Mouse (Mus musculus) liver, embryonic 14.5 days (tissue): Measurements from ENCODE around the gene Smarcd2. TPM values are rescaled to one million over a fixed set of nuclear protein-coding genes. Genes with fewer than 3 reads are reported as not detected.

Source experiments
- ATAC-seq: fragments of 200-750 bp; cut with Nextera tagmentation; 2 replicates; pipeline ENCODE4 v1.8.0; 2017; ENCODE audit warnings: moderate number of reproducible peaks, mild to moderate bottlenecking, moderate library complexity; ENCODE audit not compliant: insufficient read depth
- DNase-seq, 3 experiments: peaks; one replicate each; pipeline ENCODE4 v3.0.0-alpha.2; 2012 to 2013; ENCODE audit warnings: low read depth in 3 of 3, low spot score in 3 of 3
- H3K27ac ChIP-seq: fragments of 300-500 bp; sonication (generic); 2 replicates; pipeline ENCODE4 v1.5.1; 2014; ENCODE audit warnings: moderate library complexity, mild to moderate bottlenecking, control low read depth, inconsistent platforms
- H3K27me3 ChIP-seq: fragments of 300-500 bp; sonication (generic); 2 replicates; pipeline ENCODE4 v1.6.1; 2014; ENCODE audit warnings: mild to moderate bottlenecking, low read length, moderate library complexity; ENCODE audit not compliant: control insufficient read depth, insufficient read depth
- H3K36me3 ChIP-seq: fragments of 300-500 bp; sonication (generic); replicated peaks from 2 replicates; pipeline ENCODE4 v1.6.1; 2014; ENCODE audit warnings: low read depth; ENCODE audit not compliant: control insufficient read depth, insufficient read depth
- H3K4me1 ChIP-seq, 2 experiments: fragments of 200-500 bp in 1 of 2; fragments of 300-500 bp in 1 of 2; sonication (generic) in 1 of 2; replicated peaks; 2 replicates each; pipeline ENCODE4 v1.6.1; 2012 to 2014; ENCODE audit warnings: antibody characterized with exemption in 1 of 2, inconsistent platforms in 1 of 2, low read length in 1 of 2; ENCODE audit not compliant: control insufficient read depth in 2 of 2, insufficient read depth in 2 of 2
- H3K4me2 ChIP-seq: fragments of 300-500 bp; sonication (generic); 2 replicates; pipeline ENCODE4 v1.6.1; 2014; ENCODE audit warnings: low read depth, mild to moderate bottlenecking, control low read depth, moderate library complexity
- H3K4me3 ChIP-seq, 2 experiments: fragments of 200-500 bp in 1 of 2; fragments of 300-500 bp in 1 of 2; sonication (generic) in 1 of 2; 2 replicates each; pipeline ENCODE4 v1.5.1; 2012 to 2014; ENCODE audit warnings: low read depth in 2 of 2, low read length in 2 of 2, mild to moderate bottlenecking in 2 of 2, control low read depth in 1 of 2, inconsistent platforms in 1 of 2, moderate library complexity in 1 of 2; ENCODE audit not compliant: insufficient read depth in 1 of 2
- H3K9ac ChIP-seq: fragments of 300-500 bp; sonication (generic); replicated peaks from 2 replicates; pipeline ENCODE4 v1.6.1; 2014; ENCODE audit warnings: mild to moderate bottlenecking, control low read depth, moderate library complexity
- H3K9me3 ChIP-seq: fragments of 300-500 bp; sonication (generic); 2 replicates; pipeline ENCODE4 v1.6.1; 2016; ENCODE audit warnings: low read length, mixed read lengths; ENCODE audit not compliant: control insufficient read depth
- CTCF ChIP-seq: IDR thresholded peaks from 2 replicates; pipeline ENCODE4 v1.5.1; 2016; ENCODE audit warnings: antibody characterized with exemption, low read depth, control low read depth
- EP300 ChIP-seq: IDR thresholded peaks from 2 replicates; pipeline ENCODE4 v1.6.1; 2016; ENCODE audit warnings: antibody characterized with exemption, low read depth
- WGBS: fragments of 180-500 bp; shearing (Covaris S2); extraction: QIAGEN DNeasy Blood & Tissue Kit; methylation state at CpG from one replicate; pipeline ENCODE4 v1.1.7; 2014; ENCODE audit not compliant: insufficient replicate concordance; 5-methylcytosine and 5-hydroxymethylcytosine counted together
- polyA plus RNA-seq, 2 experiments: library from polyadenylated mRNA; depleted of rRNA in 1 of 2; stranded (reverse) in 1 of 2; unstranded in 1 of 2; fragments of >200 nt; fragmentation: Nextera tagmentation in 1 of 2; extraction: Ambion mirVana in 1 of 2; gene quantifications; 2 replicates each; pipeline versions ENCODE4 v1.2.1 to v1.2.3; 2012 to 2014

Gene Smarcd2
- polyA plus RNA-seq, 2 experiments = 23.9 to 38.8 TPM

DNA sequence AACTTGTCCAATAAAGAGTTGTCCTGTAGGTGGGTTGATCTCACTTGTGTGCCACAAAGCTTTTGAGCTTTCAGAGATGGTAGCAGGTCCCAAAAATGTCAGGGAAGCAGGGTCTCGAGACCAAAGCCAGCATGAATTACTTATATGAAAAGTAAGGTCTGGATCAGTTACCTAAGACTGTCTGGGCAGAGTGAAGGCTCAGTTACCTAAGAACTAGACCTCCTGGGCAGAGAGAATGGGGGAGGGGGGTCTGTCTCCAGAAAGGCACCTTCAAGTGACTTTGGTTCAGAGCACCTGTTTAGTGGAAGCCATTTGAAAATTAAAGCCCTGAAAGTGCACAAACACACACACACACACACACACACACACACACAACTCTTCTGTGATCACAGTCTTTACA lies 1.6 kb upstream of the Smarcd2 start:
- Histone ChIP-seq H3K4me1 (peaks cover 13 to 30% of the 10 kb centered on the region in 2 experiments), H3K27me3 (no peaks in the 10 kb centered on the region), H3K9ac (no peak overlapping the region), H3K36me3 (no peaks in the 10 kb centered on the region), H3K4me2 (no peak overlapping the region), H3K4me3 (no peak overlapping the region), H3K9me3 (no peaks in the 10 kb centered on the region), H3K27ac (no peak overlapping the region)
- WGBS = 65% methylated on average over 1 of the region's 1 CpGs
- DNase-seq (no peak), ATAC-seq (no peak)
- TF ChIP-seq EP300 (no peak), CTCF (no peak)

DNA sequence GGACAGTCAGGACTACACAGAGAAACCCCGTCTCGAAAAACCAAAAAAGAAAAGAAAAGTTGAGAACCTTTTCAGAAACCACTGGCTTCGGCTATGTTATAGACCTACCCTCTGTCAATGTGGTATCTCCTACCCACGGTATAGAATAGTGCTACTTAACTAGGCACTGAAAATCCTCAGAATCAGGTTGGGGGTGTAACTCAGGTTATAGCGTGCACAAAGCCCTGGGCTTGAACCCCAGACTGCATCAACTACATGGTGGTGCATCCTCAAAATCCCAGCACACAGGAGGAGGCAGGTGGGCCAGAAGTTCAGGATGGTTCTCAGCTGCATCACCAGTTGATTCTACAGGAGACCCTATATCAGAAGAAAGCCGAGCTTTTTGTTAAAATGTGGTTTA lies 1.0 kb upstream of the Smarcd2 start:
- no peak overlapping the region for H3K27ac ChIP-seq
- DNase-seq = no peak
- WGBS = 80% methylated on average over 6 of the region's 6 CpGs
- H3K36me3 ChIP-seq = no peaks in the 10 kb centered on the region
- ATAC-seq = no peak
- H3K9me3 ChIP-seq = no peaks in the 10 kb centered on the region
- H3K4me3 ChIP-seq = peak overlapping the region in 1 of 2 experiments; percentile 85; a peak in 1 of 4 replicates
- TF ChIP-seq EP300 = no peak
- TF ChIP-seq CTCF = no peak
- H3K9ac ChIP-seq = no peak overlapping the region
- H3K4me1 ChIP-seq = peaks cover 17 to 34% of the 10 kb centered on the region in 2 experiments
- peak overlapping the region; percentile 87 for H3K4me2 ChIP-seq
- H3K27me3 ChIP-seq = no peaks in the 10 kb centered on the region

DNA sequence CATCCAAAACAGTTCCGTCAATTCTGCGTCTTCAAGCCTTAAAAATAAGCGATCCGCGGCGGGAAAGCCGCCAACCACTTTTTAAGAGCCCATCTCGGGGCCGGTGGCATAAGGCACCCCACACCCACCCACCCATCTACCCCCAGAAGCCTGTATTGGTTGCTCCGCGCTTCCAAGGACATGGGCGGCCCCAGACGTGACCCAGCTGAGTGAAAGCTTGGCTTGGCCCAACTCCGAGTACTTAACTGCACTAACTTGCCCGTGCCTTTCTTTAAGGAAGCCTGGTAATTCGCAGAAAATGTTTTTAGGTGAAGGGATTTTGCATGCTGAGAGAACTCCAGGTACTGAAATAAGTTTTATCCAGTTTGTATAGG lies 526 bp upstream of the Smarcd2 start:
- H3K27ac ChIP-seq = peak overlapping the region; percentile 63
- H3K36me3 ChIP-seq = no peaks in the 10 kb centered on the region
- peaks cover 17 to 37% of the 10 kb centered on the region in 2 experiments for H3K4me1 ChIP-seq
- H3K27me3 ChIP-seq = no peaks in the 10 kb centered on the region
- H3K9ac ChIP-seq = peak overlapping the region; percentile 66
- peak overlapping the region; percentile 87 for H3K4me2 ChIP-seq
- 7% methylated on average over 16 of the region's 16 CpGs for WGBS
- no peaks in the 10 kb centered on the region for H3K9me3 ChIP-seq
- TF ChIP-seq CTCF (no peak), EP300 (no peak)
- H3K4me3 ChIP-seq = peak overlapping the region; percentile 67 to 85
- DNase-seq (no peak), ATAC-seq (peak; percentile 9; the same call in 1 of the 2 replicates)

DNA sequence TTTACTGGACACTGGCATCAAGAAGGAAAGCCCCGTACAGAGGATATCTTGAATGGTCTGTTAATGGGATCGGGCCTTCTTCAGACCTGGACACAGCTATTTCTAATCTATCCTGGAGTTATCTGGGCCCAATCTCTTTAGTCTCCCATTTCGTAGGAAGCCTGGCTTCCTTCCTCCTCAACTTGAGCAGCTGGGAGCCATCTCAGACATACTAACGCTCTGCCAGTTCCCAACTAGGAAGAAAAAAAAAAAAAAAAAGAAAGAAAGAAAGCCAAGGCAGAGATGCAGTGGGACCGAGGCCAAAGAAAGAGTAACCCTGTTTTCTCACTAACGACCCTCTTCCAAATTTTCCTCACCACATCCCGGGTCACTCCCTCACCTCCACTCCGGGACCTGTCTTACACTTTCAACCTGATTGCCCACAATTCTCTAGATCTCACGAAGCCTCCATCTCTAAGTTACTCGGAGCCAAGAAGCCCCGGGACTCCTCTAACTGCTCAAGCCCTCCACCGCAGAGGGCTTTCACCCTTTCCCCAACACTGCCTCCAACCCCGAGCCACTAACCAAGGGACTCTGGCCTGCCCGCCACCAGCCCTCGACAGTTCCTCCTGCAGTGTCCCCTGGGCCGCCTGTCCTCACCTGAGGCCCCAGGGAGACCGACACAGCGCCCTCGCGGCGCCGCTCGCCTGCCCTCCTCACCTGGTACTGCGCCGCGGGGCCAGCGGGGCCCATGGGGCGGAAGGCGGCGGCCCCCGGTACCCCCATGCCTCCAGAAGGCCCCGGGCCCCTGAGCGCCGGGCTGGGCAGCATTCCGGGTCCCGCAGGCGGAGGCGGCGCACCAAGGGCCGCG lies 753 bp downstream of the Smarcd2 start:
- Histone ChIP-seq H3K4me3 (peak overlapping the region; percentile 76 to 85), H3K4me1 (peaks cover 17 to 37% of the 10 kb centered on the region in 2 experiments), H3K9ac (peak overlapping the region; percentile 95), H3K27ac (peak overlapping the region; percentile 58), H3K9me3 (no peaks in the 10 kb centered on the region), H3K27me3 (no peaks in the 10 kb centered on the region), H3K4me2 (peak overlapping the region; percentile 92), H3K36me3 (peaks cover 3% of the 10 kb centered on the region)
- WGBS = 1% methylated on average over 41 of the region's 41 CpGs
- no peak for DNase-seq
- ATAC-seq = peak; percentile 48
- TF ChIP-seq EP300 (no peak), CTCF (no peak; the same call in 1 of the 2 replicates)

DNA sequence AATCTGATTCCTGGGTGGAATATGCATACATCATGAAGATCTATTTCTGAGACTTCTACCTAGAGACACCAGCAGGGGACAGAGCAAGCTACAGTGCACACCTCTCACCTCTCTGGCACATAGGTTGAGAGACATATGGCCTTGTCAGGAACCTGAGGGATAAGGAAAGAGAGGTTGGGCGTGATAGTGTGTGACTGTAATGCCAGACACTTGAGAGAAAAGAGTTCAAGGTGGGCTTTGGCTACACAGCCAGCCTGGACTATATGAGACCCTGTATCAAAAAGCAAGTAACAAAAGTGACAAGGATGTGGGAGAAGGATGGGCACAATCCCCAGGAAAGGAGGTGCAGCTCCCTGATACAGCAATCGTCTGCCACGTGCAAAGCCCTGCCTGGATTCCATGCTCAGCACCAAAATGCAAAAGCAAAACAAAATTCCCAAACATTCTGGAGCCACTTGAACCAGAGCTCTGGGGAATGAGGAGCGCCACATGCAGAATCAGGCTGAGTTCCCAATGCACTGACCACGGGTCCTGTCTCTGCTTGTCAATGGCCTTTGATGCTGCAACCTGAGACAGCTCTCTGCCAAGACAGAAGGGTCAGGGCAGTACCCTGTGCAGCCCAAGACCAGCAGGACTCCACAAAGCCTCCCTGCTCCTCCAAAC lies 1.5 kb downstream of the Smarcd2 start:
- H3K4me3 ChIP-seq = peak overlapping the region; percentile 76 to 85
- TF ChIP-seq CTCF (peak; percentile 10; the same call in 1 of the 2 replicates), EP300 (no peak)
- ATAC-seq (no peak), DNase-seq (no peak)
- peaks cover 10% of the 10 kb centered on the region for H3K36me3 ChIP-seq
- 50% methylated on average over 5 of the region's 5 CpGs for WGBS
- H3K9me3 ChIP-seq = no peaks in the 10 kb centered on the region
- peak overlapping the region; percentile 92 for H3K4me2 ChIP-seq
- H3K27me3 ChIP-seq = no peaks in the 10 kb centered on the region
- H3K4me1 ChIP-seq = peaks cover 17 to 32% of the 10 kb centered on the region in 2 experiments
- peak overlapping the region; percentile 95 for H3K9ac ChIP-seq
- no peak overlapping the region for H3K27ac ChIP-seq
